Mouse (Mus musculus): Measurements from ENCODE around the gene Polr3c.
"Not testable (repeated sequence)": the region's sequence is repeated elsewhere in the genome, so short reads cannot be mapped to it uniquely, and the experiment has no call there.

Polr3c gene

DNA sequence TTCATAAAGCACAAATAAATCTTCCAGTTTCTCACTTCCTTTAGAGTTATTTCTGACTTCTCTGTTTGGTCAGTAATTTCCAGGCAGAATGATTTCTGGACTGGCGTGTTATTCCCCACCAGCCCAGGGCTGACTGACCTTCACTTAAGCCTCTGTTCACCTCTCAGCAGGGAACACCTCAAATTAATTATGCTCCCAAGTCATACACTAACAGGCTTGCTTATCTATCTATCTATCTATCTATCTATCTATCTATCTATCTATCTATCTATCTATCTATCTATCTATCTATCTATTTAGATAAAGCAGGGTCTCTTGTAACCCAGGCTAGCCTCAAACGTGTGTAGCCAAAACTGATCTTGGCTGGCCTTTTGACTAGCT is 18.8 kb downstream of the Polr3c start:
- DNase-seq (ENCODE audit: low spot score in 2 of 2) = no peak

GRCm38 (mm10) chr3:96707903-96708683 is 19.3 kb downstream of the Polr3c start, which contains the start of gene Nudt17:
Gene Nudt17, minus strand, starts transcription at chr3:96708562.
- DNase-seq (ENCODE audit: low spot score in 2 of 2) = peak; percentile 70 to 72

DNA sequence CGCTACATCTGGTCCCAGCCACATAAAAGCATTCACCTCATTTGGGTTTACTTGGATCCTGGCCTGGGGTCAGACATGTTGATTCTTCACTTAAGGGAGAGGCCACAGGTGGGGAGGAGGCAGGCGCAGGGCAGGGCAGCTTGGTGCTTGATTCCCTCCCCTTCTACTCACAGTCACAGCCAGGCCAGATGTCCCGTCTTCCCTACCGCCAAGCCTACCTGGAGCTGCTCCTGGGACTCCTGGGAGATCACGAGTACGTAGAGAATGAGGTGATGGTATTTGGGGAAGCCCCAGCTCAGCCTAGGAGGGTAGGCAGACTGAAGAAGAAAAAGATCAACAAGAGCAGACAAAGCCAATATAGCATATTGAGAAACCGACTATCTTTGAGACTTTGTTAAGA is 20.4 kb downstream of the Polr3c start:
- no peak for DNase-seq (ENCODE audit: low spot score in 2 of 2)

GRCm38 (mm10) chr3:96706217-96706616 is 21.2 kb downstream of the Polr3c start:
- no peak for DNase-seq (ENCODE audit: low spot score in 2 of 2)

- no peak for DNase-seq (ENCODE audit: low spot score in 2 of 2)
Measured at GRCm38 (mm10) chr3:96704778-96705177, 22.6 kb downstream of the Polr3c start.

DNA sequence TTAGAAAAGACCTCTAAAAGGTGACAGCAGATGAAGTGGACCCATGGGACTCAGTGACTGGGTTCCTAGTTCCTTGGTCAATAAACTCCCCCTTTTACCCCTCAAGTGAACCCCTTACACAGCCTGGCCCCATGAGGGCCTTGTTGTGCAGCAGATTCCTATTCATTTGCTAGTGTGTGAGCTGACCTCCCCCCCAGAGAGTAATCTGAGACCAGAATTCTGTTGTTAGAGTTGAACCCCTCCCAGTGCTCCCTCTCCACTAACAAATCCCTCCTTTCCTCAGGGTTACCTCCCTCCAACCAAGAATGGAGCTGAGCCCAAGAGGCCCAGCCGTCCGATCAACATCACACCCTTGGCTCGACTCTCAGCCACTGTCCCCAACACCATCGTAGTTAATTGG is 26.4 kb downstream of the Polr3c start:
- no peak for DNase-seq (ENCODE audit: low spot score in 2 of 2)

- DNase-seq (ENCODE audit: low spot score in 2 of 2) = no peak
Measured at GRCm38 (mm10) chr3:96700376-96700775, 27.1 kb downstream of the Polr3c start.

GRCm38 (mm10) chr3:96698993-96699690 is 28.3 kb downstream of the Polr3c start:
- peak; percentile 30 to 34 for DNase-seq (ENCODE audit: low spot score in 2 of 2)

DNA sequence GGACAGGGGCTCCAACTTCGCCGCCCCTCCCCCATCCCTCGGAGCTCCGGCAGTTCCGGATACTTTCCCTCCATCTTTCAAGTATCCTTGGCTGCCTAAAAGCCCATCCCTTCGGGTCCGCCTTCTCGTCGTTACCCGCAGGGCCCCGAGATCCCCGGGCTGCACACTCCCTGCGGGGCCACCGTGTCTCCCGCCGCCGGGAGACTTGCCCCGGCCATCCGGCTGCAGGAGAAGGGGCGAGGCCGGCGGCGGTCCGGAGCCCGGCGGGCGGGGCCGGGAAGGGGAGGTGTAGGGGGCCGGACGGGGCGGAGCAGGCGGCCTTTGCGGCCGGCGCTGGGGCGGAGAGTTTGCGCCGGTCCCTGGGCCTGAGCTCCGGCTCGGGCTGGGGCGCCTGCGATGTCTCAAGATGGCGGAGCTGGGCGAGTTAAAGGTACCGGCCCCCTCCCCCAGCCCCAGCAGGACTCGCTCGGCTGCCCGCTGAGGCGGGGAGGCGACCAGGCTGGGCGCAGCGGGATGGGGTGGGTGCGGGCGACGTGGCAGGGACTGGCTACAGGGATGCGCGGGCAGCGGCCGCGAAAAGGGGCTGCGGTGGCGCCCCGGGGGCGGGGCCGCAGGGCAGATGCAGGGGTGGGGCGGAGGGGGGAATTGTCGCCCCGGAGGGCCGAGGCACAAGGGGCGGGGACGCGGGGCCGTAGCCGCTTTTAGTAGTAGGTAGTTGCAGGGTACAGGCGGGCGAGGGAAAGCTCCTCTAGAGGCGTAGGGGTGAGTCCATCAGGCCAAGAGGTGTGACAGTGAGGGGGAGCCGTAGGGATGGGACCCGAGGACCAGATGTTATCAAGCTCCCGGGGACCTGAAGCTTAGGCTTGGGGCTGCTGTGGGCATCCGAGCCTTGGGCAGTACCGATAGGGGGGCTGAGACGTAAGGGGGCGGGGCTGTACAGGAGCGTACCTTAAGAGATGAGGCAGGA is 30.4 kb downstream of the Polr3c start:
- DNase-seq (ENCODE audit: low spot score in 2 of 2) = peak; percentile 72 to 73

DNA sequence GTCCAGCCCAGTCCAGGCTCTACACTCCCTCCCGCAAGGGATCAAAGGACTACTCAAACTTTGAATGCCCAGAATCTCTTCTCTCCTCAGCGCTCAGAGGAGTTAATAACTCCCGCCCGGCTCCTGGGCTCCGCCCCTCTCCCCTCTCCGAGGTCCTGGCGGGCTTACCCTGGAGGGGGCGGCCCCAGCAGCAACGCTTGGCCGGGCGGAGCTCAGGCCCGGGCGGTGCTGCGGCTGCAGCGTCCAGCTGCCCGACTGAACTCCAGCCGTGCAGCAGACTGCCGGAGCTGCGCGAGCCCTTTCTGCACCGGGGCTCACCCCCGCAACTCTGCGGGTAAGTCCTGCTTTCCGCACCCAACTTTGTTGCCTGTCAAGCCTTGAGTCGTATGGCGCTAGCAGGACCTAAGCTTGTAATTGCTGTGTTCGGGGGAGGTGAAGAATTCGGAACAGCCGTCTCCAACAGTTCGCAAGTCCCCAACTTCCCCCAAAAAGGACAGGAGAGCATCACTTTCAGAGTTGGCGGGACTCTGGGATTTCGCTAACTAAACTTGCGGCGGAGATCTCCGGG is 31.1 kb downstream of the Polr3c start, which contains the start of gene Pias3:
Gene Pias3 (plus strand): TSS at position 187 of the 568 bp plus-strand sequence.
- peak; percentile 21 to 36 for DNase-seq (ENCODE audit: low spot score in 2 of 2)

DNA sequence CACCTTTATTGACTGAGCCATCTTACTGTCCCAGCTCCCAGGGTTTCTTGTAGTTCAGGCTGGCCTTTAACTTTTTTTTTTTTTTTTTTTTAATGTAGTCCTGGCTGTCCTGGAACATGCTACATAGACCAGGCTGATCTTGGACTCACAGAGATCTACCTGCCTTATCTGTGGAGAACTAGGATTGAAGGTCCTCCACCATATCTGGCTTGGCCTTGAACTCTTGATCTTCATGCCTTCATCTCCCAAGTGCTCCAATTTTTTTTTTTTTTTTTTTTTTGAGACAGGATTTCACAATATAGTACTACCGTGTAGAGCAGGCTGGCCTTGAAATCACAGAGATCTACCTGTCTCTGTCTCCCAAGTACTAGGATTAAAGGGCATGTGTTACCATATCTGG is 33.8 kb downstream of the Polr3c start:
- DNase-seq (ENCODE audit: low spot score in 2 of 2) = no peak

- no peak for DNase-seq (ENCODE audit: low spot score in 2 of 2)
Measured at GRCm38 (mm10) chr3:96692506-96692905, 34.9 kb downstream of the Polr3c start.

- no peak for DNase-seq (ENCODE audit: low spot score in 2 of 2)
Measured at GRCm38 (mm10) chr3:96690298-96690697, 37.1 kb downstream of the Polr3c start.

DNA sequence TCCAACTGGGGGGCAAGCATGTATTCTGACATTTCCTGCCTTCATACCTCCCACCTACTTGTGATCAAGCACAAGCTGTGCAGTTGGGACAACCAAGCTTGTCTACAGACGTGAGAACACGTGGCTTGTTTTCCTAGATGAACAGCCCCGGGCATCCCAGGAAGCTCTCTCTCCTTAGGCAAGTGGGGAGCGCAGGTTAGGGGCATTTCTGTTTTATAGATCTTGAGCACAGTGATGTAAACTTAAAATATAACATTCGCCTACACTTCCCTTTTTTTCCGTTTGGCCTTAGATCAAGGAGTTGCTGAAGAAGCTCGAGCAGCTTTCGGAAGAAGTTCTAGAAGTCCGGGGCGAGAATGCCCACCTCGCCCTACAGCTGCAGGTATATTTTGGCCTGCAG is 38.6 kb downstream of the Polr3c start:
- no peak for DNase-seq (ENCODE audit: low spot score in 2 of 2)

DNA sequence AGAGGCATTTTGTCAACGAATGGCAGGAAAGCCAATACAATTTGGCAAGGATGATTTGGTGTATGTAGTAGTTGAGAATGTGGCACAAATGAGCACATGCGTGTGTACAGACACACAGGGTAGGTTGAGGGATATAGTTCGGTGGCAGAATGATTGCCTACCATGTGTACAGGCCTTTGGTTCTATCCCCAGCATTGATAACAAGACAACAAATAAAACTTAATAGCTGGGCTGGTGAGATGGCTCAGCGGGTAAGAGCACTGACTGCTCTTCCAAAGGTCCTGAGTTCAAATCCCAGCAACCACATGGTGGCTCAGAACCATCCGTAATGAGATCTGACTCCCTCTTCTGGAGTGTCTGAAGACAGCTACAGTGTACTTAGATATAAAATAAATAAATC is 41.4 kb downstream of the Polr3c start:
- not testable (repeated sequence) for DNase-seq (ENCODE audit: low spot score in 2 of 2)

DNA sequence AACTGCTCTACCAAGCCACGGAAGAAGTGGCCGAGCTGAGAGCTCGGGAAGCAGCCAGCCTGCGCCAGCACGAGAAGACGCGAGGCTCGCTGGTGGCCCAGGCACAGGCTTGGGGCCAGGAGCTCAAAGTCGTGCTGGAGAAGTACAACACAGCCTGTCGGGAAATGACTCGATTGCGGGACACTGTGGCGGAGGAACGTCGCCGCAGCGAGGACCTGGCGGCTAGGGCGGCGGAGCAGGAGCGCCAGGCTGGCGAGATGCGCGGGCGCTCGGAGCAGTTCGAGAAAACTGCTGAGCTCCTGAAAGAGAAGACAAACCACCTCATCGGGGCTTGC is 42.6 kb downstream of the Polr3c start:
- DNase-seq (ENCODE audit: low spot score in 2 of 2) = no peak

DNA sequence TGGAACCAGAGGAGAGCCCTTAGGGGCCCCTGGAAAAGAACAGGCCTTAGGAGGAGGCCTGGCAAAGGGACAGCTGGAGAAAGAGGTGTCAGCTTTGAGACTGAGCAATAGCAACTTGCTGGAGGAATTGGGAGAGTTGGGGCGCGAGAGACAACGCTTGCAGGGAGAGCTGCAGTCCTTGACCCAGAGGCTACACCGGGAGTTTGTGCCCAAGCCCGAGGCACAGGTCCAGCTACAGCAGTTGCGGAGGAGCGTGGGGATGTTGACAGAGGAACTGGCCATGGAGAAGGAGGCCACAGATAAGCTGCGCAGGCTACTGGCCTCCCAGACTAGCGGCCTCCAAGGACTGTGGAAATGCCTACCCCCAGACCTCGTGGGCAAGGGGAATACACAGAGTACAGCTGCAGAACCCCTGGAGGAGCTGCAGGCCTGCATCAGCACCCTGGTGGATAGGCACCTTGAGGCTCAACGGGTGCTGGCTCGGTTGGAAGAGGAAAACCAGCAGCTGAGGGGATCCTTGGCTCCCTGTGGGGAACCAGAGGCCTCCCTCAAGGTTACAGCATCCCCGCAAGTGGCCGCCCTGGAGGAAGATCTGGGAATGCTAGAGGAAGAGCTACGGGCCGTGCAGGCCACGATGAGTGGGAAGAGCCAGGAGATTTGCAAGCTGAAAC is 43.1 kb downstream of the Polr3c start:
- no peak for DNase-seq (ENCODE audit: low spot score in 2 of 2)

DNA sequence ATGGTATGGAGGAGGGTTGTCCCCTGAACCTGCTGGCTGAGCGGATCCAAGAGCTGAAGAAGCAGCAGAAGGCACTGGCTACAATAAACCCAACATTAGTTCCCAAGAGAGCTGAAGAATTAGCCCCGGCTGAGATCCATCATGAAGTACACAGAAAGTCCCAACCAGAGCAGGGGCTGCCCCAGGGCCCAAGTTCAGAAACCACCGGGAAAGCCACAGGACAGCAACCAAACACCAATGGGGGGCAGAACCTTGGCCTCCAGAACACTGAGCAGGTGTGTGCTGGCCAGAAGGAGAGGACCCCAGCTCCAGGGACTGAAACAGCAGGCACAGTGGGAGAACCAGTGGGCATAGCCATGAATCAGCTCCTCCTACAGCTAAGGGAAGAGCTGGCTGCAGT is 43.9 kb downstream of the Polr3c start:
- DNase-seq (ENCODE audit: low spot score in 2 of 2) = no peak

DNA sequence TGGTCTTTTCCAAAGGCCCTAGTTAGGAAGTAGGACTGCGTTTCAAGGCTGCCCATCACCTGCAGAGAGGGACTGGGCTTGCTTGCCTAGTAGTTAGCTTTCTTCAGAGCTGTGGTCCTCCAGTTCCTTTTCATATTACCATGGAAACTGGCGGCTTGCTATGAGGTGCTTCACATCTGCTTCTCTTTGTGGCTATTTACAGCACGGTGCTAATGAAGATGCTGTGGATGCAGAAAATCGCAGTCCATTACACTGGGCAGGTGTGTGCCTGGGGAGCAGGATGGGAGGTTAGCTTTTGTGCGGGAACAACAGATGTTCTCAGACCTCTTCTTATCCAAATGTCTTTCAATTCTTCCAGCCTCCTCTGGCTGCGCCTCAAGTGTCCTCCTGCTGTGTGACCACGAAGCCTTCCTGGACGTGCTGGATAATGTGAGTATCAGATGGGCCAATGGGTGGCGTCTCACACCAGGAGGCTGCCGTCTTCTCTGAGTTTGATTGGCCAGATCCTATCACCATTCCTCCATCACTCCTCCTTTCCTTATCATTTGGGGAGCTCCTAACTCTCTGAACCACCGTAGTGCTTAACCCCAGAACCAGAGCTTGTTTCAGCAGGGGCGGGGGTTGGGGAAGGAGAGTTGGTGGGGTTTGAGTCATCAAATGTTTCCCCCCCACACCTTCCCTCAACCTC is 47.0 kb downstream of the Polr3c start:
- no peak for DNase-seq (ENCODE audit: low spot score in 2 of 2)

- DNase-seq (ENCODE audit: low spot score in 2 of 2) = no peak
Measured at GRCm38 (mm10) chr3:96679159-96679674, 48.2 kb downstream of the Polr3c start.

All from right cerebral cortex, postnatal 36 days (tissue).